Mouse (Mus musculus) cerebellum, adult 11-12 months (tissue): ENCODE results near the gene Fpr1.
"Not testable (repeated sequence)": the region's sequence is repeated elsewhere in the genome, so short reads cannot be mapped to it uniquely, and the experiment has no call there.

Source experiments
- DNase-seq: peaks from one replicate; pipeline ENCODE4 v3.0.0; 2022

Gene Fpr1

GRCm38 (mm10) chr17:17849906-17850712, 33.6 kb downstream of the Fpr1 start:
- no peak for DNase-seq

DNA sequence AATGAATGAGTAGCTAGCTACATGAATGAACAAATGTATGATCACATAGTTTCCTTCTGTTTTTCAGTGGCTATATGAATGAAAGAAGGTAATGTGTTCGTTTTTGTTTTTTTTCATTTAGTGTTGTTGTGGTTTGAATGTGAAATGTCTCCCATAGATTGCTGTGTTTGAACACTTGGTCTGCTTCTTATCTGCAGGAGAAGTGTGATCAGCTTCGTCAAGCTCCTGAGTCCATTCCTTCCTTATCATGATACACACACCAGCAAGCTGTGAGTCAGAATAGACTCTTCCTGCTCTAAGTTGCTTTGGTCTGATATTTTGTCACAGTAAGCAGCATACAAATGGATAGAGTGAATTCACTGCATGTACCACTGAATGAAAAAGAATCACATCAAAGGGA, 34.8 kb downstream of the Fpr1 start:
- DNase-seq: no peak

DNA sequence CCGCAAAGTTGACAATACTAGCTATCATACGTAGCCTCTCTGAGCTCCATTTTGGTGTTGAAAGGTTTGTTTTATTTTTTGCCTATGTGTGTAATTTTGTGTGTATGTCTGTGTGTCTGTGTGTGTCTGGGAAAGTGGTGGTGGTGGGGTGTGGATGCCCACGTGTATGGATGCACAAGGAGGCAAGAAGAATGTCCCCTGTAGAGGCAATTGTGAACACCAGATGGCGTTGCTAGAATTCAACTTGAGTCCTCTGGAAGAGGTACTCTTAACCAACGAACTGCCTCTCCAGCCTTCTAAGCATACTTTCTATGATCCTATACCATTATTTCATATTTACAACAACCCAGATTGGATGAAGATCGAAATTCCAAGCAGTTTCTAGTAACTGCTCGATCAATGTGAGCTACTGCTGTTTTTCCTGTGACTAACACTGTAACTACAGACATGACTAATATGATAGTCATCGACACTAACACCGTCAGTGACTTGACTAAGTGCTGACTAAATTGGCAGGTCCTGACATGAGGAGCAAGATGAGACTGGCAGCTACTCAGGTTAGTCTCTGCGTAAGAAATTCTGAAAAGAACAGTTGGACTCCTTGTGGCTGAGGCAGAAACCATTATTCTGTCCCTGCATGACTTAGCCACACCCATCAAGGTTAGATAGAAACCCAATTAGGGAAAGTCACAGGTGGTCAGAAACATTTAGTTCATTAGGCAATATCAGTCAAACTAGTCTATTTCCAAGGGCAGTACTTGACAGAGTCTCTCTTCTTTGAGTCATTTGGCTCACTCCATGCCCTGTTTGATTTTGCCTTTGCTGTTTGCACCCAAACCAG, 38.3 kb downstream of the Fpr1 start:
- no peak for DNase-seq

- not testable (repeated sequence) for DNase-seq
Measured at GRCm38 (mm10) chr17:17844606-17845005, 39.1 kb downstream of the Fpr1 start.

DNA sequence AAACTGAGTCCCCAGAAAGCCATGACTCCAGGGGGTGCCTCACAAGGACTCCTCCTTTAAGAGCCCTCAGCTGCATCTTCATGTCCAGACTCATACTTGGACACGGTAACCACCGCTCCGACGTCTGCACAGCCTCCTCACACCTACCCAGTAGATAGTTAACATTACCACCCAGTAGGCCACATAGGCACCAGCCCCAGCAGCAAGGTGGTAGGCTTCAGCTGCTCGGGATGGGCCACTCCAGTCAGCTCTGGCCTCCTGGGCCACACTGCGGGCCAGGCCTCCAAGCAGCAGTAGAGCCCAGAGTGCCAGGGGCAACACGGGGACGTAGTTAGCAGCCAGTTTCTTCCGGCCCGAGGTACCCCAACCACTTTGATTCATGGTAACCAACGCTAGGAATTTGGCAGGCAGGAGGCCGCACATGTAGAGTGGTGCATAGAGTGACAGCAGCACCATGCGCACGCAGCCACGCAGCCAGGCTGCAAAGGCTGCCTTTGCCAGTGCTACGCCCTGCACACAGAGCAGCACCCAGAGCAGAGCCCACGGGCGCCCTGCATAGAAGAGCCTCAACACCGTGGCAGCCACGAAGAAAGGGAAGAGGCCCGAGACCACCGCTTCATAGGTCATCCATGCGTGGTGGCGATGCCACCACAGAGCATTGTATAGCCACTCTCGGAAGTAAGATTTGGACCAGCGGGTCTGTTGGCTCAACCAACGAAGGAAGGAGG, 40.0 kb downstream of the Fpr1 start:
- DNase-seq: no peak

DNA sequence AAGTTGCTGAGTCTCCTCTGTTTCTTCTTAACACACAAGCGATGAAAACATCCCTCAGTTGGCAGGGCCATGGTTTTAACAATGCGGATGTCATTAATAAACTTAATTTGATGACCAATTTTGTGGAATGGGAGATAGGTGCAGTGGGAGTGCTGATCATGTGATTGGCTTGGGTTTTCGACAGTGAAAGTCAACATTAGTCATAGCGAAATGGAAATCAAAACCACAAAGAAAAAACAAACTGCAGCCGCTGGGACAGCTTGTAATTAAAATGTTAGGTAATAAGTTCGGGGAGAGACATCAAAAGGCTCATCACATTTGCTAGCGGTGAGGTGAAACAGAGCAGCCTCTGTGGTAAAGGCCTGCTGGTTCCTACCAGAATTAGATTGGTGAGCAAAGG, 42.9 kb downstream of the Fpr1 start:
- no peak for DNase-seq

DNA sequence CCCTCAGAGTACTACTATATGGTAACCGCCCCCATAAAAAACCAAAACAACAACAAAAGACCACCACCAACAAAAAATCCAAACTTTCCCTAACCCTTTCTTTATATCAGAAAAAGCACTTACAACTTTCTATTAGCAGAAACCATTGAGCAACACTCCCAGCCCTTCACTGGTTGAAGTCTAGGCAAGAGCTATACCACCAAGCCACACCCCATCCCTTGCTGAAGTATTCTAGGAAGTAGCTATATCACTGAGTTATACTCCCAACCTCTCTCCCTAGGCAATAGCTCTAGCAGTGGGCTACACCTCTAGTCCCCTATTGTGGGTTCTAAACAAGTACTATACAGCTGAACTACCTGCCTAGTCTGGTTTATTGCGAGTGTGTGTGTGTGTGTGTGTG, 44.5 kb downstream of the Fpr1 start:
- DNase-seq: no peak

DNA sequence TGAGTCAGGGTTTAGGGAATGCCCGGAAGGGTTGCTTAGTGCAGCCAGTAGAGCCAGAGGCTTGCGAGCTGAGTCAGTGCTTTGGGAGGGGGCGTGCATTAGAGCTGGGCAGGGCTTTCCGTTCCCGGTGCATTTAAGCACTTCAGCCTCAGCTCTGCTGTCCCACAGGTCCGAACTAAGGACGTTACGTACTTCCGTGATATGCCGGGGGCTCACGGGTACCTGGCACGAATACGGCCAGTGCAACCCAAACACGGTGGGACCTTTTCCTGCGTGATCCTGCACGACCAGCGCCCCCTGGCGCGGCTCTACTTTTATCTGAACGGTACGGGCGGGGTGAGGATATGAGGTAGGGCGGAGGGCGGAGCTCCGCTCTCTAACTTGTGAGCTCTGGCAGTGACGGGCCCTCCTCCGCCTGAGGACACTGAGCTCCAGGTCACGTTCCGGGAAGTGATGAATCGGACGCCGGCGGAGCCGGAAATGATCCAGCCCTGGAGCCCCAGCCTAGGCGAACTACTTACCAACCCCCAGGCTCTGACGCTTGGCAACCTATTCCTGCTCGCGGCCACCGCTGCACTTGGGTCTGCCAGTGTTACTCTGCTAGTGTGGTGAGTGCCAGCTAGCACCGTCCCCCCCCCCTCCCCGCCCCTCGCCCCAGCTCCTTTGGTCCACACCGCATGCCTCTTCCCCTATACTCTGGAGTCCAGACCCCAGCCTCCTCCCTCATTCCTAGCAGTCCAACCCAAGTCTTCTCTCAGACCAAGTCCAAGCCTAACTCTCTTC, 45.6 kb downstream of the Fpr1 start:
- peak; percentile 97 for DNase-seq

GRCm38 (mm10) chr17:17837426-17837825, 46.3 kb downstream of the Fpr1 start:
- DNase-seq: peak; percentile 71

GRCm38 (mm10) chr17:17836101-17836500, 47.6 kb downstream of the Fpr1 start:
- no peak for DNase-seq

DNA sequence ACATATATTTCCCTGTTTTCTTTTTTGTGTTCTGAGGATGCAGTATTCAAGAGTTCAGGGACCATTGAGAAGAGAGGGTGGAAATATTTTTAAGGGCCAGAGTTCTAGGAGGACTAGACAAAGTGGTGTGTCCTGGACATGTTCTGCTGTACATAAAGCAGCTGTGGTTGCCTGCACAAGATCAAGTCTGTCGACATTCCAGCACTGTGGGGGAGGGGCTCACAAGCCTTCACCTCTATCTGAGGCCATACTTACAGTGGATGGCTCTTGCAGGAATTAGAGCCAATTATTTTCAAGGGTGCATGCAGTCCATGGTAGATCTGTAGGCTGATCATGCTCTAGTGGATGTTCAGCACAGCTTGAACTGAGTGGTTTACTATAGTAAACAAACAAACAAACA, 48.8 kb downstream of the Fpr1 start:
- no peak for DNase-seq

GRCm38 (mm10) chr17:17830731-17831130, 53.0 kb downstream of the Fpr1 start:
- peak; percentile 59 for DNase-seq

GRCm38 (mm10) chr17:17829816-17830535, 53.8 kb downstream of the Fpr1 start:
- peak; percentile 53 for DNase-seq

DNA sequence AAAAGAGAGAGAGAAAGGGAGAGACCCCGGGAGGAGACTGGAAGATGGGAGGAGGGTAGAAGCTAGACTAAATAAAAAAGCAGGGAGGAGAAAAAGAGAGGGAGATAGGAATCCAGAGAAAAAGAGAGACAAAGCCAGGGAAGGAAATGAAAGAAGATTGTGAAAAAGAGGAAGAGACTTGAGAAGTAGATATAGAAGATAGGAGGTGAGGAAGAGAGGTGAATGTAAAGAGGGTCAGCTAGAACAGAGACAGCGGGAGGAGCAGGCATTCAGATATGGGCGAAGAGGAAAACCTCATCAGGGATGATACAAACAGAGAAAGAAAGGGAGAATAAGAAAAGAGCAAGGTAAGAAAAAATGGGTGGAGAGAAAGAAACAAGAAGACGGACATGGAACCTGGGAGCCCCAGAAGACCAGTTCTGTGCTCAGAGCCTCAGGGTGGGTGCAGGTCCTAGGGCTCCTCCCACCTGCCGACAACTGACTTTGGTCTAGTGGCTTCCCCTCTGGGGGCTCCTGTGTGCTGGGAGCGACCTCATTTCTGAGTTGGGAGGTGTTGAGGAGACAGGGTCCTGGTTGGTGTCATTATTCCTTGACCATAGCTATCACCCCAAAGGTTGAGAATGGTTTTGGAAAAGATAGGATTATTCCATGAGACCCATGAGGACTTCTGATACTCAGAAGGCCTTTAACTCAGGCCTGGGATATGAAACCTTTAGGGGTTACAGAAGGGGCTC, 54.5 kb downstream of the Fpr1 start:
- DNase-seq: peak; percentile 56

DNA sequence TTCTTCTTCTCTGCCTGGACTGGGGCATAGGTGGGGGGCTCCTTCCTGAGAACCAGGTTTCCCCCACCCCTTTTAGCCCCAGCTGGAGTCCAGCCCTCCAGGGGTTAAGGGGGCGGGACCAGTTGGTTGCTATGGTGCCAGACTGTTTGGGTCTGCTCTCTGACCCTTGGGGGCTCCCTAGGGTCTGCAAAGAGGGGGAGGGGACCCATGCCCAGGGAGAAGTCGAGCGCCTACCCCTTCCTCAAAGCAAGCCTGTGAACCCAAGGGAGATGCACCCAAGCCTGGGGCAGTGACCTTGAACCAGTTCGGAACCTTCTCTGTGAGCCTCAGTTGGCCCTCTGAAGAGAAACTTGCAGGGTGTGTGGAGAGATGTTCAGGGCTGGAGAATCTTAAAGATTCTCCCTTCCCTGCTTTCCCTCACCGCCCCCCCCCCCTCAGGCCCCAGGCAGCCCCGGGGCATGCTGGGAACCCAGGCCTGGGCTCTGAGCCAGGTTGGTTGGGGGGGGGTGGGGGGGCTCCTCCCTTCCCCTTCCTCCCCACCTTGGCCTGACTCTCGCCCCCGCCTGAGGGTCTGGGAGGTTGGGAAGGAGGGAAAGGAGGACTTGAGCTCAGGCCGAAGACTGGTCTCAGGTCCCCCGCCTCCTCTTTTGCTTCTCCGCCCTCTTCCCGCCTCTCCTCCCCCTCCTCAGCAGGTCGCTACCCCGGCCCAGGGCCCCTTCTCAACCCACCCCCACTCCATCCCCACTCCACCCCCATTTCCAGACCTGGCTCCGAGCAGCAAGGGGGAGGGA, 55.4 kb downstream of the Fpr1 start:
- DNase-seq: peak; percentile 83

DNA sequence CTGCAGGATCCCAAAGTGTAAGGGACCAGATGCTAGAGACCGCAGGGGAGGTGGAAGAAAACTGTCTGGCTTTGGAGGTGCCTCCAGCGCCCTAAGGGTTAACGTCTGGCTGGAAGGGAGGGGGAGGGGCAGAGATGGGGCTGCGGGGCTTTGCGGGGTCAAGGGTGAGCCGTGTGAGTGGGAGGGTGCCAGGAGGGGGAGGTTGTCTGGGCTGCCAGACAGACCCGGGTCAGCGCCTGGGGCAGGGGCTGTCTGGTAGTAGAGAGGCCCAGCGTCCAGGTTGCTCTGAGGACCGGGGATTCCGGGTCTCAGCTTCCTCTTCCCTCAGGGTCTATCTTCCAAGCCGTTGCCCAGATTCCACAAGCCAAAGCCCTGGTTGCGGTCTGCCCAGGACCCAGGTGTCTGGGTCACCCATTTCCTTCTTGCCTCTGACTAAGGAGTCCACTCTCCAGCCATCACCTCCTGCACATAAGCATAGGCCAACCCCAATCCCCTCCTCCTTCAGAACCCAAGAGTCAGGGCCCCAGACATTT, 56.0 kb downstream of the Fpr1 start:
- DNase-seq: peak; percentile 88

DNA sequence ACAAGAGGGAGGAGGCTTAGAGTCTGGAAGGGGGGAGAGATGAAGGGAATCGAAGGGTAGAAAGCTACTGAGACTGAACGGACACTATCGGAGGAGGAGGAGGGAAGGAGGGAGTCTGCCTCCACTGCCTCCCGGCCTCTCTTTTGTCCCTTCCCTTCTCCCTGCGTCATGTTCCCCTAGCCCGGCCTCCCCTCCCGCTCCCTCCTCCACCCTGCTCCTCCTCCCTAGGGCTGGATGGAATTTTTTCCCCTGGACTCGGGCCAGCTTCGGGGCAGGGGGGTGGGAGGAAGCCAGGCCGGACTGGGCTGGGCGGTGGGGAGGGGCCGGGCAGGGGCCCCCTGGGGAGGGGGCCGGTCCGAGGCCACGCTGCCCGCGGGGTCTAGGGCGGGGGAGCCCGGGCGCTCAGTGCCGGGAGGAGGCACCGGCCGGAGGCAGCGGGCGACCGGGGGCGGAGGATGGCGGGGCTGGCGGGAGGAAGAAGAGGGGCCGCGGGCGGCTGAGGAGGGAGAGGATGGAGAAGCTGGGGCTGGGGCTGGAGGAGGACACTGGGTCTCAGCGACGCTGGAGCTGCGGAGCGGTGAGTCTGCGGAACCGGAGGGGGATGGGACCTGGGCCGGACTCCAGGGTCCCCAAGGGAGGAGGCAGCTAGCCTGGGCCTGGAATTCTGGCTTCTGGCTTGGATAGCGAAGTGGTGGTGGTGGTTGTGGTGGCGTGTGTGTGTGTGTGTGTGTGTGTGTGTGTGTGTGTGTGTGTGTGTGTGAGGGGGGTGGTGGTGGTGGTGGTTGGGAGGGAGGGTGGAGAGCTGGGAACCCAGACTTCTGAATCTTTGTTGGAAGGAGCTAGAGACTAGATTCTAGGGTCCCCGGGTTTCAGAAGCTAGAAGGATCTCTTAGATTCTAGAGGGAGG, 56.7 kb downstream of the Fpr1 start, which contains the start of gene Spaca6:
Gene Spaca6 (plus strand): TSS at position 408 of the 907 bp plus-strand sequence.
- DNase-seq: peak; percentile 96
